Mouse (Mus musculus): ENCODE results near the gene Slco4a1. TPM values are rescaled to one million over a fixed set of nuclear protein-coding genes. Genes with fewer than 3 reads are reported as not detected.

The Slco4a1 gene
- polyA plus RNA-seq, 1 experiment from 2014 or later: 1.5 TPM

- Histone ChIP-seq H3K36me3 (ENCODE audit: control insufficient read depth, insufficient read depth, low read length) (no peaks in the 10 kb centered on the region), H3K9me3 (ENCODE audit: control insufficient read depth, low read length) (no peaks in the 10 kb centered on the region), H3K4me2 (no peak overlapping the region), H3K27ac (ENCODE audit: low read depth, low read length) (no peak overlapping the region), H3K4me1 (replicated peaks; ENCODE audit: control insufficient read depth, insufficient read depth, low read length) (no peaks in the 10 kb centered on the region), H3K27me3 (replicated peaks; ENCODE audit: control insufficient read depth, insufficient read depth, low read length) (peaks cover 14% of the 10 kb centered on the region), H3K4me3 (ENCODE audit: low read depth, low read length) (no peak overlapping the region), H3K9ac (ENCODE audit: low read depth, low read length) (no peak overlapping the region)
- 81% methylated on average over 5 of the region's 5 CpGs for WGBS
- ATAC-seq (replicated peaks; ENCODE audit: low FRiP score) (no peak), DNase-seq (ENCODE audit: low spot score) (no peak)
Observed at GRCm38 (mm10) chr2:180506281-180506680, 50.2 kb downstream of the Slco4a1 start.

- Histone ChIP-seq H3K36me3 (ENCODE audit: control insufficient read depth, insufficient read depth, low read length) (no peaks in the 10 kb centered on the region), H3K27me3 (replicated peaks; ENCODE audit: control insufficient read depth, insufficient read depth, low read length) (0 out of 2 replicates have a peak, but pooled peaks cover 2% of the 10 kb centered on the region), H3K27ac (ENCODE audit: low read depth, low read length) (no peak overlapping the region), H3K9ac (ENCODE audit: low read depth, low read length) (no peak overlapping the region), H3K4me1 (replicated peaks; ENCODE audit: control insufficient read depth, insufficient read depth, low read length) (0 out of 2 replicates have a peak, but pooled peaks cover 1% of the 10 kb centered on the region), H3K4me3 (ENCODE audit: low read depth, low read length) (no peak overlapping the region), H3K9me3 (ENCODE audit: control insufficient read depth, low read length) (no peaks in the 10 kb centered on the region), H3K4me2 (no peak overlapping the region)
- ATAC-seq (replicated peaks; ENCODE audit: low FRiP score) (no peak), DNase-seq (ENCODE audit: low spot score) (no peak)
- 85% methylated on average over 14 of the region's 14 CpGs for WGBS
Observed at GRCm38 (mm10) chr2:180508455-180509115, 52.5 kb downstream of the Slco4a1 start.

GRCm38 (mm10) chr2:180510867-180511266, 54.8 kb downstream of the Slco4a1 start:
- Histone ChIP-seq H3K36me3 (ENCODE audit: control insufficient read depth, insufficient read depth, low read length) (no peaks in the 10 kb centered on the region), H3K27ac (ENCODE audit: low read depth, low read length) (no peak overlapping the region), H3K4me3 (ENCODE audit: low read depth, low read length) (no peak overlapping the region), H3K4me1 (replicated peaks; ENCODE audit: control insufficient read depth, insufficient read depth, low read length) (0 out of 2 replicates have a peak, but pooled peaks cover 2% of the 10 kb centered on the region), H3K9ac (ENCODE audit: low read depth, low read length) (no peak overlapping the region), H3K4me2 (no peak overlapping the region), H3K9me3 (ENCODE audit: control insufficient read depth, low read length) (no peaks in the 10 kb centered on the region), H3K27me3 (replicated peaks; ENCODE audit: control insufficient read depth, insufficient read depth, low read length) (no peaks in the 10 kb centered on the region)
- ATAC-seq (replicated peaks; ENCODE audit: low FRiP score) (no peak), DNase-seq (ENCODE audit: low spot score) (no peak)
- WGBS: 66% methylated on average over 5 of the region's 5 CpGs

- DNase-seq (ENCODE audit: low spot score): no peak
- Histone ChIP-seq H3K27me3 (replicated peaks; ENCODE audit: control insufficient read depth, insufficient read depth, low read length) (no peaks in the 10 kb centered on the region), H3K4me3 (ENCODE audit: low read depth, low read length) (no peak overlapping the region), H3K27ac (ENCODE audit: low read depth, low read length) (no peak overlapping the region), H3K9me3 (ENCODE audit: control insufficient read depth, low read length) (no peaks in the 10 kb centered on the region), H3K9ac (ENCODE audit: low read depth, low read length) (no peak overlapping the region), H3K36me3 (ENCODE audit: control insufficient read depth, insufficient read depth, low read length) (no peaks in the 10 kb centered on the region), H3K4me1 (replicated peaks; ENCODE audit: control insufficient read depth, insufficient read depth, low read length) (0 out of 2 replicates have a peak, but pooled peaks cover 2% of the 10 kb centered on the region), H3K4me2 (no peak overlapping the region)
- ATAC-seq (replicated peaks; ENCODE audit: low FRiP score): no peak
- 50% methylated on average over 13 of the region's 13 CpGs for WGBS
Observed at GRCm38 (mm10) chr2:180511875-180512661, 56.0 kb downstream of the Slco4a1 start.

GRCm38 (mm10) chr2:180513019-180513418, 57.0 kb downstream of the Slco4a1 start:
- H3K9me3 ChIP-seq (ENCODE audit: control insufficient read depth, low read length): no peaks in the 10 kb centered on the region
- H3K36me3 ChIP-seq (ENCODE audit: control insufficient read depth, insufficient read depth, low read length): no peaks in the 10 kb centered on the region
- H3K27me3 ChIP-seq (replicated peaks; ENCODE audit: control insufficient read depth, insufficient read depth, low read length): no peaks in the 10 kb centered on the region
- no peak overlapping the region for H3K9ac ChIP-seq (ENCODE audit: low read depth, low read length)
- DNase-seq (ENCODE audit: low spot score): no peak
- H3K4me2 ChIP-seq: no peak overlapping the region
- H3K4me3 ChIP-seq (ENCODE audit: low read depth, low read length): no peak overlapping the region
- 73% methylated on average over 3 of the region's 3 CpGs for WGBS
- H3K27ac ChIP-seq (ENCODE audit: low read depth, low read length): no peak overlapping the region
- ATAC-seq (replicated peaks; ENCODE audit: low FRiP score): no peak
- 0 out of 2 replicates have a peak, but pooled peaks cover 2% of the 10 kb centered on the region for H3K4me1 ChIP-seq (replicated peaks; ENCODE audit: control insufficient read depth, insufficient read depth, low read length)

GRCm38 (mm10) chr2:180513835-180514234, 57.8 kb downstream of the Slco4a1 start:
- ATAC-seq (replicated peaks; ENCODE audit: low FRiP score) (no peak), DNase-seq (ENCODE audit: low spot score) (no peak)
- Histone ChIP-seq H3K9ac (ENCODE audit: low read depth, low read length) (no peak overlapping the region), H3K4me2 (no peak overlapping the region), H3K9me3 (ENCODE audit: control insufficient read depth, low read length) (no peaks in the 10 kb centered on the region), H3K27me3 (replicated peaks; ENCODE audit: control insufficient read depth, insufficient read depth, low read length) (no peaks in the 10 kb centered on the region), H3K4me3 (ENCODE audit: low read depth, low read length) (no peak overlapping the region), H3K27ac (ENCODE audit: low read depth, low read length) (no peak overlapping the region), H3K4me1 (replicated peaks; ENCODE audit: control insufficient read depth, insufficient read depth, low read length) (0 out of 2 replicates have a peak, but pooled peaks cover 2% of the 10 kb centered on the region), H3K36me3 (ENCODE audit: control insufficient read depth, insufficient read depth, low read length) (no peaks in the 10 kb centered on the region)
- WGBS: 50% methylated on average over 4 of the region's 4 CpGs

- H3K4me3 ChIP-seq (ENCODE audit: low read depth, low read length): no peak overlapping the region
- H3K4me1 ChIP-seq (replicated peaks; ENCODE audit: control insufficient read depth, insufficient read depth, low read length): no peaks in the 10 kb centered on the region
- 64% methylated on average over 5 of the region's 5 CpGs for WGBS
- ATAC-seq (replicated peaks; ENCODE audit: low FRiP score): no peak
- peaks cover 6% of the 10 kb centered on the region; the same call in 1 of the 2 replicates for H3K27me3 ChIP-seq (replicated peaks; ENCODE audit: control insufficient read depth, insufficient read depth, low read length)
- H3K9me3 ChIP-seq (ENCODE audit: control insufficient read depth, low read length): no peaks in the 10 kb centered on the region
- H3K9ac ChIP-seq (ENCODE audit: low read depth, low read length): no peak overlapping the region
- H3K27ac ChIP-seq (ENCODE audit: low read depth, low read length): no peak overlapping the region
- no peak for DNase-seq (ENCODE audit: low spot score)
- no peaks in the 10 kb centered on the region for H3K36me3 ChIP-seq (ENCODE audit: control insufficient read depth, insufficient read depth, low read length)
- H3K4me2 ChIP-seq: no peak overlapping the region
Observed at GRCm38 (mm10) chr2:180521437-180522221, 65.6 kb downstream of the Slco4a1 start.

- Histone ChIP-seq H3K9ac (ENCODE audit: low read depth, low read length) (no peak overlapping the region), H3K4me3 (ENCODE audit: low read depth, low read length) (no peak overlapping the region), H3K27me3 (replicated peaks; ENCODE audit: control insufficient read depth, insufficient read depth, low read length) (peaks cover 9% of the 10 kb centered on the region), H3K9me3 (ENCODE audit: control insufficient read depth, low read length) (no peaks in the 10 kb centered on the region), H3K4me2 (no peak overlapping the region), H3K36me3 (ENCODE audit: control insufficient read depth, insufficient read depth, low read length) (no peaks in the 10 kb centered on the region), H3K4me1 (replicated peaks; ENCODE audit: control insufficient read depth, insufficient read depth, low read length) (no peaks in the 10 kb centered on the region), H3K27ac (ENCODE audit: low read depth, low read length) (no peak overlapping the region)
- WGBS: 55% methylated on average over 4 of the region's 4 CpGs
- ATAC-seq (replicated peaks; ENCODE audit: low FRiP score) (no peak), DNase-seq (ENCODE audit: low spot score) (no peak)
Observed at GRCm38 (mm10) chr2:180522825-180523224, 66.8 kb downstream of the Slco4a1 start.
